In genomic region chr12:17225012-17225411, GRCm38 (mm10) we compare ENCODE assay signal across 20 mouse cellular contexts. TPM values are rescaled to one million over a fixed set of nuclear protein-coding genes. Genes with fewer than 3 reads are reported as not detected.
DNase-seq lines count a peak whose midpoint lies in the region; ATAC-seq lines count a peak whose summit lies in the region.
"Had no signal": no experiment of that assay in that cellular context is flagged by ENCODE, and none has a peak within 500 bp of the region (broad histone marks: within the 10 kb centered on the region; RNA-seq: fewer than 3 reads in every experiment).

No protein-coding gene starts in this region.

- no peak overlapping the region for H3K9ac ChIP-seq in hindbrain, embryonic 16.5 days (ENCODE audit: low read depth, low read length)
- H3K9ac ChIP-seq in hindbrain, embryonic 13.5 days, result no peak overlapping the region
- no peak overlapping the region for H3K9ac ChIP-seq in forebrain, embryonic 12.5 days
- H3K9ac ChIP-seq: embryonic facial prominence, embryonic 13.5 days; midbrain, embryonic 12.5 days; neural tube, embryonic 12.5 days had no signal

- no peaks in the 10 kb centered on the region for H3K4me1 ChIP-seq in hindbrain, embryonic 16.5 days (ENCODE audit: control insufficient read depth, insufficient read depth, low read depth, low read length)
- H3K4me1 ChIP-seq in hindbrain, embryonic 13.5 days (replicated peaks), result peaks cover 8% of the 10 kb centered on the region
- H3K4me1 ChIP-seq in forebrain, embryonic 12.5 days, result no peaks in the 10 kb centered on the region
- peaks cover 6% of the 10 kb centered on the region; the same call in 1 of the 2 replicates for H3K4me1 ChIP-seq in limb, embryonic 10.5 days
- H3K4me1 ChIP-seq: embryonic facial prominence, embryonic 13.5 days; midbrain, embryonic 12.5 days; neural tube, embryonic 12.5 days had no signal

- WGBS in hindbrain, embryonic 16.5 days, result 61% methylated on average over 5 of the region's 5 CpGs
- 81% methylated on average over 5 of the region's 5 CpGs for WGBS in hindbrain, embryonic 13.5 days
- 85% methylated on average over 5 of the region's 5 CpGs for WGBS in forebrain, embryonic 12.5 days
- WGBS in limb, embryonic 10.5 days, result 84% methylated on average over 5 of the region's 5 CpGs

- no peaks in the 10 kb centered on the region for H3K36me3 ChIP-seq in hindbrain, embryonic 16.5 days (ENCODE audit: control insufficient read depth, insufficient read depth, low read length)
- no peaks in the 10 kb centered on the region for H3K36me3 ChIP-seq in hindbrain, embryonic 13.5 days
- H3K36me3 ChIP-seq in forebrain, embryonic 12.5 days (replicated peaks), result no peaks in the 10 kb centered on the region
- no peaks in the 10 kb centered on the region for H3K36me3 ChIP-seq in limb, embryonic 10.5 days
- H3K36me3 ChIP-seq: embryonic facial prominence, embryonic 13.5 days; midbrain, embryonic 12.5 days; neural tube, embryonic 12.5 days had no signal

- peak; percentile 57 for DNase-seq in adrenal gland, postnatal 14 days
- peak; percentile 94 for DNase-seq in cerebellum, adult 9-10 months
- DNase-seq in gastrocnemius, postnatal 25 days, result peak; percentile 75
- DNase-seq in frontal cortex, postnatal 10 days (ENCODE audit: low spot score in 2 of 2), result no peak
- no peak for DNase-seq in limb, embryonic 10.5 days (ENCODE audit: low spot score)
- DNase-seq: B cell, adult 2 months; kidney, adult 11 months; kidney, postnatal 36 days; thymus, adult 2 months had no signal

- no peak overlapping the region for H3K27ac ChIP-seq in hindbrain, embryonic 16.5 days (ENCODE audit: low read depth, low read length)
- H3K27ac ChIP-seq in hindbrain, embryonic 13.5 days, result no peak overlapping the region
- H3K27ac ChIP-seq in forebrain, embryonic 12.5 days, result no peak overlapping the region
- H3K27ac ChIP-seq in limb, embryonic 10.5 days, result no peak overlapping the region
- H3K27ac ChIP-seq: embryonic facial prominence, embryonic 13.5 days; midbrain, embryonic 12.5 days; neural tube, embryonic 12.5 days had no signal

- H3K9me3 ChIP-seq in hindbrain, embryonic 16.5 days (ENCODE audit: control insufficient read depth, low read length), result no peaks in the 10 kb centered on the region
- no peaks in the 10 kb centered on the region for H3K9me3 ChIP-seq in hindbrain, embryonic 13.5 days
- no peaks in the 10 kb centered on the region for H3K9me3 ChIP-seq in forebrain, embryonic 12.5 days
- H3K9me3 ChIP-seq in limb, embryonic 10.5 days (replicated peaks), result no peaks in the 10 kb centered on the region
- H3K9me3 ChIP-seq: embryonic facial prominence, embryonic 13.5 days; midbrain, embryonic 12.5 days; neural tube, embryonic 12.5 days had no signal

- no peaks in the 10 kb centered on the region for H3K27me3 ChIP-seq in hindbrain, embryonic 16.5 days (replicated peaks; ENCODE audit: control insufficient read depth, insufficient read depth, low read length)
- H3K27me3 ChIP-seq in hindbrain, embryonic 13.5 days, result 0 out of 2 replicates have a peak, but pooled peaks cover 4% of the 10 kb centered on the region
- no peaks in the 10 kb centered on the region for H3K27me3 ChIP-seq in forebrain, embryonic 12.5 days
- no peaks in the 10 kb centered on the region; the same call in 1 of the 2 replicates for H3K27me3 ChIP-seq in limb, embryonic 10.5 days (ENCODE audit: low read depth, poor library complexity, severe bottlenecking)
- H3K27me3 ChIP-seq: embryonic facial prominence, embryonic 13.5 days; midbrain, embryonic 12.5 days; neural tube, embryonic 12.5 days had no signal

- ATAC-seq in hindbrain, embryonic 16.5 days, result peak; percentile 41
- no peak for ATAC-seq in hindbrain, embryonic 13.5 days (ENCODE audit: low FRiP score)
- ATAC-seq in forebrain, embryonic 12.5 days (ENCODE audit: low FRiP score), result no peak
- ATAC-seq: activated CD4-positive, CD25-positive, alpha-beta regulatory T cell, adult 4 months; lung, postnatal 0 days had no signal

- no peak overlapping the region for H3K4me2 ChIP-seq in hindbrain, embryonic 16.5 days (ENCODE audit: low read length)
- no peak overlapping the region for H3K4me2 ChIP-seq in hindbrain, embryonic 13.5 days
- no peak overlapping the region for H3K4me2 ChIP-seq in forebrain, embryonic 12.5 days
- H3K4me2 ChIP-seq: embryonic facial prominence, embryonic 13.5 days; liver, embryonic 11.5 days; midbrain, embryonic 12.5 days; neural tube, embryonic 12.5 days had no signal

- H3K4me3 ChIP-seq in hindbrain, embryonic 16.5 days (ENCODE audit: low read length), result no peak overlapping the region
- no peak overlapping the region for H3K4me3 ChIP-seq in hindbrain, embryonic 13.5 days
- H3K4me3 ChIP-seq in forebrain, embryonic 12.5 days (replicated peaks), result no peak overlapping the region
- H3K4me3 ChIP-seq in limb, embryonic 10.5 days, result no peak overlapping the region
- H3K4me3 ChIP-seq: embryonic facial prominence, embryonic 13.5 days; midbrain, embryonic 12.5 days; neural tube, embryonic 12.5 days had no signal

RNA-seq across cellular contexts. Expression of gene Pdia6, which starts 41.3 kb away (rescaled TPM):
- polyA plus RNA-seq in hindbrain, embryonic 16.5 days (2015; fragmentation: Nextera tagmentation; extraction: Ambion mirVana), result 282 and 309 TPM in 2 replicates
- polyA plus RNA-seq in hindbrain, embryonic 13.5 days (2015; fragmentation: Nextera tagmentation; extraction: Ambion mirVana), result 310 and 326 TPM in 2 replicates
- 165 and 173 TPM in 2 replicates for total RNA-seq in adrenal gland, postnatal 14 days (2021)
- total RNA-seq in gastrocnemius, postnatal 25 days (2021), result 10 to 100 TPM; 51.2 to 55.1 TPM
- 454 and 460 TPM in 2 replicates for polyA plus RNA-seq in forebrain, embryonic 12.5 days (2016; fragmentation: Nextera tagmentation; extraction: Ambion mirVana)
- polyA plus RNA-seq in limb, embryonic 10.5 days (2016; fragmentation: Nextera tagmentation; extraction: Ambion mirVana), result 641 and 657 TPM in 2 replicates

RNA-seq across cellular contexts. Expression of gene Kcnf1, which starts 48.3 kb away (rescaled TPM):
- polyA plus RNA-seq in hindbrain, embryonic 16.5 days (2015; fragmentation: Nextera tagmentation; extraction: Ambion mirVana), result 4.9 and 5.6 TPM in 2 replicates
- polyA plus RNA-seq in hindbrain, embryonic 13.5 days (2015; fragmentation: Nextera tagmentation; extraction: Ambion mirVana), result 2.5 and 3.0 TPM in 2 replicates
- total RNA-seq in adrenal gland, postnatal 14 days (2021), result 0.23 and 0.30 TPM in 2 replicates
- 1 to 10 TPM in 1 of 2 experiments, under 1 TPM in 1; 0.43 to 4.8 TPM for total RNA-seq in gastrocnemius, postnatal 25 days (2021)
- 2.3 and 2.8 TPM in 2 replicates for polyA plus RNA-seq in forebrain, embryonic 12.5 days (2016; fragmentation: Nextera tagmentation; extraction: Ambion mirVana)
- 0.33 and 0.53 TPM in 2 replicates for polyA plus RNA-seq in limb, embryonic 10.5 days (2016; fragmentation: Nextera tagmentation; extraction: Ambion mirVana)
- total RNA-seq: granulocyte monocyte progenitor cell, adult 5-6 weeks; MEL had no signal

Comparison
In these comparisons a context has a peak if more than half of its experiments do, and no peak if none do; other contexts are left out.
1. DNase-seq: peak in adrenal gland, postnatal 14 days (single experiment), cerebellum, adult 9-10 months (single experiment) and gastrocnemius, postnatal 25 days (single experiment); none in frontal cortex, postnatal 10 days (0 of 2) and limb, embryonic 10.5 days (single experiment).